Mouse (Mus musculus) limb, embryonic 14.5 days (tissue): ENCODE measurements at regions not wholly inside any gene's neighbourhood (a gene's known extent, or its start where the extent isn't known, plus 50 kb on each side); places are given as distances from the start of the nearest gene placed in this dataset.
"Not testable (repeated sequence)": the region's sequence is repeated elsewhere in the genome, so short reads cannot be mapped to it uniquely, and the experiment has no call there.

Experiments used
- ATAC-seq: fragments of 200-750 bp; cut with Nextera tagmentation; 2 replicates; pipeline ENCODE4 v1.8.0; 2017; ENCODE audit warnings: low read depth, moderate number of reproducible peaks, moderate TSS enrichment; ENCODE audit not compliant: low FRiP score
- DNase-seq: peaks from one replicate; pipeline ENCODE4 v3.0.0-alpha.2; 2015; ENCODE audit warnings: low spot score
- H3K27ac ChIP-seq: fragments of 300-500 bp; sonication (generic); replicated peaks from 2 replicates; pipeline ENCODE4 v1.5.1; 2014; ENCODE audit warnings: low read depth, mild to moderate bottlenecking, low read length, moderate library complexity, mixed read lengths
- H3K27me3 ChIP-seq: fragments of 300-500 bp; sonication (generic); 2 replicates; pipeline ENCODE4 v1.6.1; 2014; ENCODE audit warnings: low read length, mixed read lengths; ENCODE audit not compliant: control insufficient read depth, insufficient read depth
- H3K36me3 ChIP-seq: fragments of 300-500 bp; sonication (generic); 2 replicates; pipeline ENCODE4 v1.6.1; 2014; ENCODE audit warnings: mild to moderate bottlenecking, low read length, moderate library complexity, mixed read lengths; ENCODE audit not compliant: control insufficient read depth, insufficient read depth
- H3K4me1 ChIP-seq: fragments of 300-500 bp; sonication (generic); 2 replicates; pipeline ENCODE4 v1.6.1; 2014; ENCODE audit warnings: antibody characterized with exemption, low read length, mixed read lengths; ENCODE audit not compliant: control insufficient read depth, insufficient read depth
- H3K4me2 ChIP-seq: fragments of 300-500 bp; sonication (generic); replicated peaks from 2 replicates; pipeline ENCODE4 v1.6.1; 2014; ENCODE audit warnings: low read depth, mild to moderate bottlenecking, low read length, moderate library complexity; ENCODE audit not compliant: severe bottlenecking
- H3K4me3 ChIP-seq: fragments of 300-500 bp; sonication (generic); replicated peaks from 2 replicates; pipeline ENCODE4 v1.5.1; 2014; ENCODE audit warnings: low read length
- H3K9ac ChIP-seq: fragments of 300-500 bp; sonication (generic); 2 replicates; pipeline ENCODE4 v1.6.1; 2014; ENCODE audit warnings: mild to moderate bottlenecking, low read depth, low read length, moderate library complexity; ENCODE audit not compliant: severe bottlenecking
- H3K9me3 ChIP-seq: fragments of 300-500 bp; sonication (generic); 2 replicates; pipeline ENCODE4 v1.6.1; 2016; ENCODE audit warnings: low read length; ENCODE audit not compliant: control insufficient read depth
- POLR2A ChIP-seq: fragments of 200-500 bp; IDR thresholded peaks from 2 replicates; pipeline ENCODE4 v1.8.0; 2012; ENCODE audit warnings: inconsistent platforms, mild to moderate bottlenecking, moderate library complexity, borderline replicate concordance; ENCODE audit not compliant: insufficient read depth, insufficient read length; ENCODE audit errors: extremely low read depth
- whole genome bisulfite sequencing: fragments of 180-500 bp; shearing (Covaris S2); extraction: QIAGEN DNeasy Blood & Tissue Kit; methylation state at CpG from one replicate; pipeline ENCODE4 v1.1.7; 2014; 5-methylcytosine and 5-hydroxymethylcytosine counted together

DNA sequence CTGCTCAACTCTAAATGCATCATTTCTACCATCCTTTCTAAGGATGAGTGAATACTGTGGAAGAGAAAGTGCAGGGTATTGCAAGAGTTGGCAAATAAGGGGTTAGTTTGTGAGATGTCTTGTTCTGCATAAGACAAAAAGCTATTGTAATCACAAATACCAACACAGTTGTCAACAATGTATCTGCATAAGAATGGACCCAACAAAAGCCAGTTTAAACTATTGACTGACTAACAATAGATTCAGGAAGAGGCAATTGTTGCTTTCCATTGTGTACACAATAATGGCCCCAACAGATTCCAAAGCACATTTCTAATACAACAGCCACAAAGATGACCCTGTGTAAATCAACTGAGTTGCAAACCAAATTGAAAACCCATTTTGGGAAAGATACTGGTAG, 568.2 kb upstream of the Slc8a1 start:
- H3K9me3 ChIP-seq, result no peaks in the 10 kb centered on the region
- no peak for TF ChIP-seq POLR2A
- no peak for ATAC-seq

DNA sequence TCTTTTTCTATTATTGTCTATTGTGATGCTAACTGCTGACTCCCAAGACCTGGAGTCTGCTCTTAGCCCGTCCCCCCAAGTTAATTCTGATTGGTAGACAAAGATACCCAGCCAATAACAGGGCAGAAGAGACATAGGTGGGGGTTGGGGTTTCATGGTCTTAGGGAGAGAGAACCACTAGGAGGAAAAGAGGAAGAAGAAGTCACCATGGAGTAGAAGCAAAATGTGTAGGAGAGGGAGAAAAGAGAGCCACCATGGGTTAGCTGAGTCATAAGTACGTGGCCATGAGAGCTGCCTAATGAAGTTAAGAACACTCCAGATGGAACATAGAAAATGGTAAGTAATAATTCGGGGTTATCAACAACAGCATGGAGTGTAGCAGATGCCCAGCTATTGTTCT, 539.6 kb upstream of the Slc8a1 start:
- Histone ChIP-seq H3K4me3 (no peak overlapping the region), H3K9me3 (no peaks in the 10 kb centered on the region), H3K4me1 (no peaks in the 10 kb centered on the region), H3K27me3 (no peaks in the 10 kb centered on the region), H3K36me3 (no peaks in the 10 kb centered on the region), H3K4me2 (no peak overlapping the region), H3K9ac (no peak overlapping the region), H3K27ac (no peak overlapping the region)
- 81% methylated on average over 3 of the region's 3 CpGs for WGBS
- no peak for TF ChIP-seq POLR2A
- DNase-seq (no peak), ATAC-seq (no peak)

More for the DNA sequence above, 568.2 kb upstream of the Slc8a1 start:
- DNase-seq, result no peak
- Histone ChIP-seq H3K36me3 (no peaks in the 10 kb centered on the region), H3K27ac (no peak overlapping the region), H3K4me2 (no peak overlapping the region), H3K4me3 (no peak overlapping the region), H3K9ac (no peak overlapping the region), H3K4me1 (no peaks in the 10 kb centered on the region), H3K27me3 (no peaks in the 10 kb centered on the region)

GRCm38 (mm10) chr17:82273946-82274345, 535.8 kb upstream of the Slc8a1 start:
- Histone ChIP-seq H3K27me3 (no peaks in the 10 kb centered on the region), H3K9me3 (no peaks in the 10 kb centered on the region), H3K4me1 (no peaks in the 10 kb centered on the region), H3K36me3 (no peaks in the 10 kb centered on the region), H3K27ac (no peak overlapping the region), H3K4me3 (no peak overlapping the region), H3K4me2 (no peak overlapping the region), H3K9ac (no peak overlapping the region)
- DNase-seq (no peak), ATAC-seq (no peak)
- no peak for TF ChIP-seq POLR2A
- WGBS, result 81% methylated on average over 4 of the region's 4 CpGs

GRCm38 (mm10) chr17:82272845-82273244, 534.7 kb upstream of the Slc8a1 start:
- Histone ChIP-seq H3K9me3 (no peaks in the 10 kb centered on the region), H3K27ac (no peak overlapping the region), H3K27me3 (no peaks in the 10 kb centered on the region), H3K36me3 (no peaks in the 10 kb centered on the region), H3K4me2 (no peak overlapping the region), H3K4me1 (no peaks in the 10 kb centered on the region), H3K4me3 (no peak overlapping the region), H3K9ac (no peak overlapping the region)
- ATAC-seq, result no peak
- TF ChIP-seq POLR2A, result no peak
- no peak for DNase-seq
- WGBS, result 94% methylated on average over 1 of the region's 1 CpGs

- H3K4me2 ChIP-seq, H3K9ac ChIP-seq, H3K36me3 ChIP-seq, DNase-seq, H3K27me3 ChIP-seq, H3K4me1 ChIP-seq, H3K4me3 ChIP-seq, H3K9me3 ChIP-seq, ATAC-seq, H3K27ac ChIP-seq: not testable (repeated sequence)
- 98% methylated on average over 5 of the region's 5 CpGs for WGBS
Measured at GRCm38 (mm10) chr17:82266842-82267241, 528.7 kb upstream of the Slc8a1 start.

DNA sequence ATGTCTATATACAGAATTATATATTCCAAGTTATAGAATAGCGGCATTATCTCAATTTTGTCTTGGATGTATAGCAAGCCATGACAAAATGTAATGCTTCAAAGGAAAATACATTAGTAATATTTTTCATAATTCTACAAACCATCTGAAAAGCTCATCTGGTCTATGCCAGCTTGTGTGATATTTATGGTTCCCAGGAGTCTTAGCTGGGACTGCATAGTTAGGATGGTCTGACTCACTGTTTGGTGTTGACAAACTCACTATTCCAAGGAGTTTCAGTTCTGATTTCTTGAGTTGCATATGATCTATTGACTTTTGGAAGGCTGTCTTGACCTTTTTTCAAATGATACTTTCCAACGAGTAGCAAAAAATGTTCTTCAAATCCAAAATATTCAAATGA, 514.2 kb upstream of the Slc8a1 start:
- Histone ChIP-seq H3K27ac (no peak overlapping the region), H3K9me3 (no peaks in the 10 kb centered on the region), H3K4me2 (no peak overlapping the region), H3K27me3 (no peaks in the 10 kb centered on the region), H3K4me1 (no peaks in the 10 kb centered on the region), H3K36me3 (no peaks in the 10 kb centered on the region), H3K9ac (no peak overlapping the region), H3K4me3 (no peak overlapping the region)
- WGBS, result 96% methylated on average over 2 of the region's 2 CpGs
- no peak for TF ChIP-seq POLR2A
- no peak for ATAC-seq
- DNase-seq, result no peak
